Mouse (Mus musculus) thymus, adult 2 months (tissue): ENCODE measurements at regions not wholly inside any gene's neighbourhood (a gene's known extent, or its start where the extent isn't known, plus 50 kb on each side); places are given as distances from the start of the nearest gene placed in this dataset.

Source experiments
- CTCF ChIP-seq: fragments of 200-500 bp; IDR thresholded peaks from 2 replicates; pipeline ENCODE4 v1.5.1; 2012; ENCODE audit warnings: mild to moderate bottlenecking, control low read depth, low read length, moderate library complexity, borderline replicate concordance; ENCODE audit not compliant: control insufficient read depth, poor library complexity, insufficient read depth; ENCODE audit errors: extremely low read depth
- POLR2A ChIP-seq: fragments of 200-500 bp; IDR thresholded peaks from 2 replicates; pipeline ENCODE4 v1.6.1; 2012; ENCODE audit warnings: mild to moderate bottlenecking, low read length, control low read depth, moderate library complexity; ENCODE audit not compliant: control insufficient read depth, poor library complexity, insufficient read depth; ENCODE audit errors: extremely low read depth

- TF ChIP-seq CTCF (no peak), POLR2A (no peak)
Observed at GRCm38 (mm10) chr13:52258373-52258772, 272.7 kb downstream of the Diras2 start.
